ENCODE assay signal across 9 mouse cellular contexts in the genomic region with DNA sequence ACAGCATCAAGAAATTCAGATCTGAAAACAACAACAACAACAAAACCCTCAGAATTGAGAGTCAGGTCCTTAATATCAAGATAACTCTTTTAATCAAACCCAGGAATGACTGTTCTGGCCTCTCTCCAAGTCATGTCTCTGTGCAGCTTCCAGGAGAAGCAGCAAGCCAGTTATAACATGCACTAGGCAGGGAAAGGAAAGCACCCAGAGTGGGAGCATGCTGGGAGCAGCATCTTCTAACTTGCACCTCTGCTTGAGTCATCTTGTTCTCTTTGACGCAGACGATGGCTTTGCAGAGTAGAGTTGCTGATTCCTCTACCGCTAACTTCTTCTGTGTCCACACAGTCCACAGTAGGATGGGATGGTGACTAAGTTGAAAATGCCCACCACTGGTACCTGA.
"Had no signal": no experiment of that assay in that cellular context is flagged by ENCODE, and none has a peak within 500 bp of the region (broad histone marks: within the 10 kb centered on the region; RNA-seq: fewer than 3 reads in every experiment).

No protein-coding gene starts in this region.

- ATAC-seq: liver, postnatal 0 days; lung, postnatal 0 days; midbrain, embryonic 15.5 days had no signal

- DNase-seq: kidney, postnatal 14 days; kidney, postnatal 4 days; left cerebral cortex, postnatal 4 days; liver, postnatal 0 days; lung, embryonic 14.5 days; thymus, adult 18-20 months; thymus, postnatal 36 days had no signal
